Mouse (Mus musculus) hematopoietic stem cell, adult 5-6 weeks (primary cell): ENCODE measurements at regions not wholly inside any gene's neighbourhood (a gene's known extent, or its start where the extent isn't known, plus 50 kb on each side); places are given as distances from the start of the nearest gene placed in this dataset.

Experiments used
- ATAC-seq, 2 experiments: fragments of 125-278 bp in 1 of 2; replicated peaks in 1 of 2; 2 replicates each; pipeline ENCODE4 v1.8.0; 2016 to 2017; ENCODE audit warnings: inconsistent platforms in 2 of 2, mild to moderate bottlenecking in 2 of 2, moderate number of reproducible peaks in 2 of 2, low read depth in 1 of 2, moderate TSS enrichment in 1 of 2; ENCODE audit not compliant: low FRiP score in 2 of 2, poor library complexity in 2 of 2, severe bottlenecking in 2 of 2, insufficient read depth in 1 of 2, low TSS enrichment in 1 of 2

DNA sequence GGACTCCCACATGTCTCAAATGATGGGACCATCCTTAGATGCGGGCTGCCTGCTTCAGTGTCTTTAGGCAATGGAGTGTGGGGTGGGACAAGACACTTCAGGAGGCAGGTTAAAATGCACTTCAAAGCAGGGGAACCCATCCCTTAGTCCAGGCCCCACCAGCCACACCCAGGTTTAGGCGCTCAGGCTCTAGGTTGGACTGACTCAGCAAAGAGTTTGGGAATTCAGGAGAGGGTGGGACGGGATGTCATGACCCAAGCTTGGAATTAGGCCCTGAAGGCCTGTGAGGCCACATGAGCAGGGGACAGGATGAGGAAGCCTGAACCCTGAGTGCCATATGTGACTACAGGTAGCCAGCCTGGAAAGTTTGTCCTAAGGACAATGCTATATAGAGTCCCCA, 85.6 kb upstream of the Nkx1-1 start:
- no peak for ATAC-seq

DNA sequence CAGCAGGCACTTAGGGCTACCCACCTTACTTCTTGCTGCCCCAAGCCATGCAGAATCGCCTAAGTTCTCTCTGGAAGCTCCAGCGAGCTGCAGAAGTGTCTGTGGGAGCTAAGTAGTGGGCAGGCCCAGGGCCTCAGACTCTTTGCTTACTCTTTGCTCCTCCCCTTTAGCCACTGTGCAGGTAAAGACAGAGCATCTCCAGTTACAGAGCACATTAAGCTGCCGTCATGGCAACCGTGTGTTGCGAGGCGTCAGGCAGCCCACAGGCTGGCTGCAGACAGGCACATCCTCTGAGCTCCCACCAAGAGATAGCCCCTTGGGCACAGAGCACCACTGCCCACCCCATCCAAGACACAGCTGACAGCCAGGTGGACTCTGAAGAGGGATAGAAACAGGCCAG, 85.1 kb upstream of the Nkx1-1 start:
- no peak for ATAC-seq

DNA sequence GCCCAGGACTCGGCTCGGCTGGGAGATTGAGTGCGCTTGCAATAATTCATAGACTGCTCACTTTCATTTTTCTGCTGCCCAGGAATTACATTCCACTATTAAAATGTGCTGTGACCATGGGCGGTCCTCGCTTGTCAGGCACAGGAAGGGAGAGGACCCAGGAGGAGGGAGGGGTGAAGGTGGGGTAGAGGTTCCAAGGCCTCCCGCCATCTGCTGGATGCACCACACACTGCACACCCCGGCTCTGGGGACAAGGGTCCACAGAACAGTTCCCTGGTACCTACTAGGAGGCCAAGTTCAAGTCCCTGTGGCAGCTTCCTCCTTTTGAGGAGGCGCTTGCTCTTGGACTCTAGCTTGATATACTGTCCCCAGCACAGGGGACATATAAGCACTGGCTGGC, 83.8 kb upstream of the Nkx1-1 start:
- no peak for ATAC-seq

DNA sequence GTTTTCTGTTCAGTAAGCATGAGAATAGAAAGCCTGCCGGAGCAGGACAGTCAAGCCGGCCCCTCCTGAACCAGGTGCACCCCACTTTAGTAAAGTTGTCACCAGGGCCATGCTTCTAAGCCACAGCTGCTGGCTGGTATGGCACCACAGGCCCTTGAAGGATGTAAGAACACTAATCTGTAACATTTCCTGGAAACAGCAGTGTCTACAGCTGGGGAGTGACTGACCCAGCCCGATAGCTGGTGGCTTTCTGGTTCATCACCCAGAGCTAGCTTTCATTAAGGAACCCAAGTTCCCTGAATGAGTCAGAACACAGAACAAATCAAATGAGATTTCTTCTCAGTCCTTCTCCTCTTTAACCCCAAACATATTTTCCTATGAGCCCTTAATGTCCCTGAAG, 82.4 kb upstream of the Nkx1-1 start:
- ATAC-seq, result no peak

DNA sequence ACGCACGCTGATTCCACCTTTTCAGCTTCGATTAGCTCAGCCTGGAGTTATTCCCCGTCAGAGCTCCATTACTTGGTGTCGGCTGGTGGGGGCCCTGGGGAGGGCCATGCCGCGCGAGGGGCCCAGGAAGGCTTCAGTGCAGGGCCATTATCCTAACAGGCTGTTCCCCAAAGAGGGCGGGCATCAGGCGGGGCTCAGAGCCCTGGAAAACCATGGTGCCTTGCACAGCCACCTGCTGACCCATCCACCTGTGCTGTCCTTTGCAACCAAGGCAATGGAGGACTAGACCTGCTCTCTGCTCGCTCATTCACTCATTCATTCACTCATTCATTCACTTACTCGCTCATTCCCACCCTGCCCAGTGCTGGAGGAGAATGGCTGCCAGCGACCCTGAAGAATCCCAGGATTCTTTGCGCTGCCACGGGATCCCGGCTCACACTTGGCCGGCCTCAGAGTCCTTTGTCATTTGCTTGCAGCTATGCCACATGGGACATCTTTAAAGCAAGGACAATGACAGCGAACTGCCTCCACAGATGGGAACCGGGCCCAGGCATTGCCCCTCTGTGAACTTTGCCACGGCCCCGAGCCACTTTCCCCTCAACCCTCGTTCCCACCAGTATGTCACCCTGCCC, 78.6 kb upstream of the Nkx1-1 start:
- no peak for ATAC-seq

DNA sequence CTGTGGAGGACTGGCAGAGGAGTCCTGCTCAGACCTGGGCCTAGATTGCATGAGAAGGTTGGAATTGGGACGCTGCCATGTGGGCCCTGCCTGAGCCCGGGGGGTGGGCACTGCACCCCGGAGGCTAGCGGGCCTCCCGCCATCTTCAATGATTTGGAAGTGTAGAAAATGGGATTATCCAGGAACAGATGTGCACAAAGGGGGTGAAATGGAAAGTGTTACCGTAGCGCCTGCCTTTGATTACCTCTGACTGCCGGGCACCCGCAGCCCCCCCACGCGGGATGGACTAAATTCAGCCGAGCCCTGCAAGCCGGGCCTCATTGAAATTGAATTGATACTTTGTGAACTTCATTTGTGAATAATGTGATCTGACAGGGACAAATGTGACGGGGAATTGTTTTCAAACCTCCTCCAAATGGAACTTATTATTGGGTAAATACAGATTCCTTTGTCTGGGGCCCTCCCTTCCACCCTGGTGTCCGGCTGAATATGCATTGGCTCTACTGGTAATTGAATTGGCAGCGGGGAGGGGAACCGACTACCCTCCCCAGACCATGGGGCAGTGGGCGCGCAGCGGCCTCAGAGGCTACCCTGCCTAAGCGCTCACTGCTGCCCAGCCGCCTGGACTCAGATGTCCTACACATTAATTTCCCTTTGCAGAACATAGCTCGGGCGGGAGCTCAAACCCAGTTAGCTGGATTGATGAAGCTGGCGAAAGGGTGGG, 77.9 kb upstream of the Nkx1-1 start:
- no peak for ATAC-seq

DNA sequence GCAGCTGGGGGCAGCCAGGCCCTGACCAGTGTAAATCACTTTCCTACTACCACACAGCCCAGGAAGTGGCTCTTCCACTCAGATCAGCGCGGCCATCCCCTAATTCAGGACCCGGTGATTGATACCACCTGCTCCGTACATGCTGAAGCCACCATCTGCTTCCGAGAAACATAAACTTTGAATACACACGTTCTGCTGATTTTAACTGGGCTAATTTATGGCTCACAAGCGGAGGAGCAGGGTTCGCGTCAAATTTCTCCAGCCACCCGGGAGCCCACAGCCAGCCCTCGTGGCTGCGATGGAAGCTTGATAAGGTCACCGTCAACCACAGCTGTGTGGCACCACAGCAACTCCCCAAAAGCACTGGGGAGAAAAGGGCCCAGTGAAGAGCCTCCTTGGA, 72.0 kb upstream of the Nkx1-1 start:
- ATAC-seq, result peak; percentile 48 to 54; a peak in 3 of 4 replicates

DNA sequence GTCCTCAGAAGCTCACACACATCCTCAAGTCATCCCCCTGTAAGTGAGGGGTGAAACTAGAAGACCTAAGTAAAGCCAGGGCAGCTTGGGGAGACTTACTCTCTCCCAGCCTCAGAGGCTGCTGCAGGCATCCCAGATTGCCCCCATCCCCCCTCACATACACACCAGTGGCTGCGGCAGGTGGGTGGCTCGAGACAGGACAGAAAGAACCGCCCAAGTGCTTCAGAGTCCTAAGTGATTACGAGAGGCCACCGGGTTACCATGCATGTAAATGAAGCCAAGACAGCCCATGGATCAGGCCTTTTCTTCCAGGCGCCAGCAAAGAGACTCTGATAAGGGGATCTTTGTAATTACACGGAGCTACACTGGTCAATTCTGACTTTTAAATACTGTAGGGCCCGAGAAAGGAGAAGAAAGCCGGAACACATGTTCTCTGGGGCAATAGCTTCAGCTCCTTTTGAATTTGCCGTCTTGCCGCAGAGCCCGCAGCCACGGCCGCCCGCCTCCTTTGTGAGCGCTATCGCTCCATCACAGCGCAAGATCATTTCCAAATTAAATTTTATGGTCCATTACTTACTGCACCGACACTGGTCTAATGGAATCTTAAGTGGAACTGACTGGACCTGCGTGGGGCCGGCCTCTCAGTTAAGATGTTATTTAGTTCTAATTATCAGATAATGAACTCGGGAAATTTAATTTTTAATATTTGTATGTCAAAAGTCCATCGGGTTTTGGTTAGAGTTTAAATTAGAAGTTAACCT, 68.1 kb upstream of the Nkx1-1 start:
- no peak for ATAC-seq

DNA sequence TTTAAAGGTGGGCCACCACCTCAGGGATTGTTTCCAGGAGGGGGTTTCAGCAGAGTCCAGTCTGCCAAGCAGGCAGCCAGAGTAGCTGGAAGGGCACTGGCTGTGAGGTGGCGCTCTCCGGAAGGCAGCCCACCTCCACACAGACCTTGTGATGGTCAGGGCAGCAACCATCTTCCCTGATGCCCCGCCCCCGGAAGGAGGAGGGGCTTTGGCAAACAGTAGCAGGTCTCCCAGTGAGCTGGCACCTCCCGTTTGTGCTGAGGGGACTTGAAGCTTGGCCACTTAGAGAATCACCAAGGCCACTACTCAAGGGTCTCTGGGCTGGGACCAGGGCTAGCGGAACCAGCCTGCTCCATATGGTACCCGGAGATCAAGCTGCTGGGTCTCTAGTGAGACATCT, 67.4 kb upstream of the Nkx1-1 start:
- no peak for ATAC-seq

DNA sequence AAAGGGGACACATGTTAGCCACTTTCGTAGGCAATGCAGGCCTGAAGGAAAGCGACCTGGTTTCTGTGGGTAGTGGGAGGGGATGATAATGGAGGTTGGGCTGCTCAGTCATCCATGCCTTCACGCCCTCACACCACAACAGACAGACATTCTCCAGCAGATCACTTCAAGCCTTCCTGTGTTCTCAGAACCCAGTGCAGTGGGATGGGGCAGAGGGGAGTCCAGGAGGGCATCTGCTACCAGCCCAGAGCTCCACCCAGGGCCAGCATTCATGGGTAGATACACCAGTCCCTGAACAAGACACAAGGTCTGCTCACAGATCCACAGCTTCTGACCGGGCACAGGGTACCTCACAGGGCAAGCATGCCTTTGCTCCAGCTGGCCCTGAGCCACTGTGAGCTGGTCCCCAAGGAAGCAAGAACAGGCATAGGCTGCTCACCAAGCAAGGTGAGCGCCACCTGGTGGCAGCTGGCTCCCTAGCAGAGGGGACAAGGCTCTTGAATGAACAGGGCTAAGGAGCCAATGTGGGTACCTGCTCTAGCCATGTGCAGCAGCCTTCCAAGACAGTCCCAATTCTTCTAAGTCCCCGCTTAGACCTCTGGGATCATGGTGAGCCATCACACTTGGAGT, 62.2 kb upstream of the Nkx1-1 start:
- peak; percentile 61 to 66 for ATAC-seq

DNA sequence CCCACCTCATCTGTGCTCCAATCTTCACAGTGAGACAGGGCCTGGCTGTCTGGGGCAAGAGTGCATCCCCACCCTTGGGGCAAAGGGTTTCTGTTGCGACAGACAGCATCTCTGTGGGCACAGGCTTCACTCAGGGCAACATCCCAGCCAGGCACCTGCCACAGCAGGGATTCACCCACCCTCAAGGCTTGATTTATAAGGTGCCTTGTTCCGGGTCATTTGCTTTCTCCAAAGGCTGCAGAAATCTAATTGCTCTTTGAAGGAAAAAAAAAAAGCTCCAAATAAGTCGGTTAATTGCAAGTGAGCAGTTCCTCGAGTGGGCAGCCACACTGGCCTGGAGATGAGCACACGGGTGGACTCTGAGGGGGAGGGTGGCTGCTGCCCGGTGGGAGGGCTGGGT, 61.5 kb upstream of the Nkx1-1 start:
- no peak for ATAC-seq

DNA sequence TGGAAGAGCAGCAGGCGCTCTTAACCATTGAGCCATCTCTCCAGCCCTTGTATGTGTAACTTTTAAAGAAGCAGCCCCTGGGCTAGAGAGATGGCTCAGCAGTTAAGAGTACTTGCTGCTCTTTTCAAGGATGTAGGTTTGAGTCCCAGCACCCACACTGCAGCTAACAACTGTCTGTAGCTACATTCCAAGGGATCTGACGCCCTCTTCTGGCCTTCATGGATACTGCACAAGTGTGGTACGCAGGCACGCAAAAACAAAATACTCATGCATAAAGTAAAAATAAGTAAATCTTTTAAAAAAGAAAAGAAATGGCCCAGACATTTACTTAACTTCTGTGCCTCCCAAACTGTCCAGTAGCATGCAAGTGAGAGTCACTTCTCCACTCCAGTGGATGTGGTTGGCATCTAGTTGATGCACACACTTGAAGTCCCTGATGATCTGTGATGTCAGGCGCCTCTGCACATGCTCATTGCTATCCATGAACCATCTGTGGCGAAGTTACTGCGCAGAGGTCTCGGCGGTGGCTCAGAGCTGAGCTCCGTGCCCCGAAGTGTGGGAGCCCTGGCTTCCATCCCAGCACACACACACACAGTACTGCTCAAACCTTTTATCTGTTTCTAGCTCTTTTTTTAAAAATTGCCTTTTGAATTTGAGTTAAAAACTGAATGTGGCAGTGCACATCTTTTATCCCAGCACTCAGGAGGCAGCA, 59.0 kb upstream of the Nkx1-1 start:
- ATAC-seq, result no peak

DNA sequence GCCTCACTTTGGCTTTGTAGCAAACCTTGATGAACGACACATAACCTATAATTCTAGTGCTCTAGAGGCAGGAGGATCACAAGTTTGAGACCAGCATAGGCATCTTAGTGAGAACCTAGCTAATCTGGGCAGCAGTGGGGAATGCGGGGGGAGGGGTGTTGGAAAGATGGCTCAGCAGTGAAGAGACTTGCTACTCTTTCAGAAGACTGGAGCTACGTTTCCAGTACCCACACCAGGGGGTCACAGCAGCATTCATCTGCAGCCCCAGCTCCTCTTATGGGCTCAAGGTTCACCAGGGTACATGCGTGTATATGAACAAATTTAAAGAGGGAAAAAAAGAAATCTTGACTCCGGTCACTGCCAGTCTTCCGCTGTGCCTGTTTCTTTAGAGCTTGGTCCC, 55.5 kb upstream of the Nkx1-1 start:
- ATAC-seq, result no peak

DNA sequence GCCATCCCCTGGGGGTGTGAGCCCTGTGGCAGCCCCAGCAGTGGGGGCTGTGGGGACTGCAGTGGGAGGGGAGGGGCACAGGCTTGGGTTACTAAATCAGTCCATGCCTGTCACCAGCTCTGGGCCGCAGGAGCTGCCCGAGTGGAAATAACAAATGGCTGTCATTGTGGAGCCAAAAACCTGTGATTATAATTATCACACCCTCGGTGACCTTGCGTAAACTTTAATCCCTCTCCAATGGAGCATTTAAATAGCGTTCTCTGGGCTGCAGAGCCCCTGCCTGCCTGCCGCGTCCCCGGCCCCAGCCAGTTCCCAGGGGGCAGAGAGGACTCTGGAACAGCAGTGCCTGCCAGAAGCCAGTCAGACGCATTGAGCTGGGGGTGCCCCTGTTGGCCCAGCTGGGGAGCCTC, 54.4 kb upstream of the Nkx1-1 start:
- no peak for ATAC-seq

DNA sequence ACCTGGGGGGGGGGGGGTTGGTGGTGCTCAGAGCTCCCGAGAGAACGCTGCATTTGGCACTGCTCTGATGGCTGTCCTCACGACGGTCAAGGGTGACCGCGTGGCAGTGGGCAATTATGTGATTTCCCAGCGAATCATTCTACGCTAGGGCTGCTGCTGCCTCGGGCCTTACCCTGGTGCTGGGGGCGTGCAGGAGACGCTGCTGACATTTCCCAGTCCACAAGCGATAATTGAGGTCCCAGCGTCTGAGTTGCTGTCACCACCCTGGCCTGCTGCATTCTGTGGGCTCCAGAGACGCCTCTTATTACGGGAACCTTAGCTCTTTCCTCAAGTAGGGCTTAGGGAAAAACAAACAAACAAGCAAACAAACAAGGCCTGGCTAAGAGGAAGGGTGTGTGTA, 52.0 kb upstream of the Nkx1-1 start:
- ATAC-seq, result no peak
